Mouse (Mus musculus) cerebellum, adult 9-10 months (tissue): ENCODE data around the gene Slc17a7.

Experiments used
- DNase-seq: peaks from one replicate; pipeline ENCODE4 v3.0.0; 2022

The Slc17a7 gene

DNA sequence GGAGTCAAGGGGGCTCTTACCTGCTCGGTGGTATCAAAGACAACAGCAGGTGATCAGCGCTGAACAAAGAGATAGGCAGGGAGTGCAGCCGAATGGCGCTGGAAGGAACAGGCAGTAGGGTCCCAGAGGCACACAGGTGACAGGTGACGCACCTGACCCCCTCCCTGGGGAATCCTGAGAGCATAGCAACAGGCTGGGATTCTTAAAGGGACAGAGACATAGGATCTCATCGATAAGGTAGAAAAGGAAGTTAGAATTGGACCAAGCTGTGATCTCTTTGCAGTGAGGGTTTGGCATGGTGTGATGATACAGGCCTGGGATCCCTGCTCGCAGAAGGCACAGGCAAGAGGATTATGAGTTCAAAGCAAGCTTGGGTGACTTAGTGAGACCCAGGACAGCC, 15.7 kb downstream of the Slc17a7 start, which contains the start of gene Gfy:
TSS of gene Gfy (minus strand) at position 101 of the 400 bp plus-strand sequence.
- DNase-seq: no peak

DNA sequence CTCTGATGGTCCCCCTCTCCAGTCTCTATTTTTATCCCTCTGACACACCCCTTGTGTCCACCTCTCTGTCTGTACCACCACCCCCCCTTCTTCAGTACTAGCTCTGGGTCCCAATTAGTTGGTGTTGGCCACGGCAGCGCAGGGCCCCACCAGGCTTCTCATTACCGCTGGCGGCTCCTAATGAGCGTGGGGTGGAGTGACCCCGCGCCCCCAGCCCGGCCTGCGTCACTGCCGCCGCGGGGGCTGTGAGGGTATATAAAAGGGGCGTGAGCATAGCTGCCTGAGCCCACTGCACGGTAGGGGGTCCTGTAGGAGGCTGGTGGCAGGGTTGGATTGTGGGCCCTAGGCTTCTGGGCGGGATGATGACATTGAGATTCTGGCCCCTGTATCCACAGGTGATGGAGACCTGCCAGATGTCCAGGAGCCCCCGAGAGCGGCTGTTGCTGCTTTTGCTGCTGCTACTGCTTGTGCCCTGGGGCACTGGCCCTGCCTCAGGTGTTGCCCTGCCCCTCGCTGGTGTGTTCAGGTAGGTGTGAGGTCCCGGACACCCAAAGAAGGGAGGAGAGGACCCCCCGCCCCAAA, 17.2 kb downstream of the Slc17a7 start, which contains the start of gene Pth2:
TSS of gene Pth2 (plus strand) at position 100 of the 582 bp plus-strand sequence.
- peak; percentile 63 for DNase-seq

DNA sequence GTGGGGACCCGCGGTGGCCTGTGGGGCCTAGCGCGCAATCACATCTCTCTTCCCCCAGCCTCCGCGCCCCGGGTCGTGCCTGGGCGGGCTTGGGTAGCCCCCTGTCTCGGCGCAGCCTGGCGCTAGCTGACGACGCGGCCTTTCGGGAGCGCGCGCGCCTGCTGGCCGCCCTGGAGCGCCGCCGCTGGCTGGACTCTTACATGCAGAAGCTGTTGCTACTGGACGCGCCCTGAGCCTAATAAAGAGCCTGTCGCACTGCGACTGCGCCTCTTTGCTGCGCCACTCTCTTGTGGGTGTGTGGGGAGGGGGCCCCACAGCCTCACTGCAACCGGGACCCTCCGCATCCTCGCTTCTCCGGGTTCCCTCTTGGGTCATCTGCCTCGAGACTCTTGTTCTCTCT, 17.8 kb downstream of the Slc17a7 start:
- DNase-seq: no peak

- DNase-seq: peak; percentile 89
Observed at GRCm38 (mm10) chr7:45182199-45182601, 18.5 kb downstream of the Slc17a7 start.

DNA sequence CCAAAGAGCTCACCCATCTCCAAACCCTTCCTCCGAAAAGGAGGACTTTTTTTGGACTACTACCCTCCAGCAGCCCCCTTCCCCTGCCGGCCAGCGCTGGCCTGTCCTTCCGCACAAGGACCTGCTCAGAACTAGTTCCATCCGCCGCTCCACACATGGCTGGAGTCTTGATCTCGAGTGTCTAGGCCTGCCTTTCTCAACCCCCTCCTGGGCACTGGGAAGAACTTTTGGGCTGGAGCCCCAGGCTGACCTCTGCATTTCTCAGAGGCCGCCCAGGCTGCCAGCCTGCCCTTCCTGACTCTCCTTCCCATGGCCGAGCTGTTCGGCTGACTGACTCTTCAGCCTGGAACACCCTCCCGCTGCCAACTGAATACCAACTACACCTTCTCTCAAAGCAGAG, 18.9 kb downstream of the Slc17a7 start:
- DNase-seq: peak; percentile 51

DNA sequence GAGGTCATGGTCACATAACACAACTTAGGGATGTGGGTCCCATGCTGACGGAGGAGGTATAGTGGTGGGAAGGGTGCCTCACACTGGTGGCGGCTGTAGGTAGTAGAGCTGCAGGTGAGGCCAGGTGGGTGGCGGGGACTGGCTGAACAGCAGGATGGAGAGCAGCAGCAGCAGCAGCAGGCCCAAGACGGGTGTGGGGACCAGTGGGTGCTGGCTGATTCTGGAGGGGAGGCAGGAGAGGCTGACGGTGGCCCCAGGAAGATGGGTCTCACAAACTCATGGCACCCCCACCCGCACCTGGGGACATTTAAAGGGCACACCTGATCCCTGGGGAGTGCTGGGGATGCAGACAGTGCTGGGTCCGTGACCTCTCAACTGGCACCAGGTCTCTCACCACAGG, 19.9 kb downstream of the Slc17a7 start:
- DNase-seq: no peak

GRCm38 (mm10) chr7:45185921-45186320, 22.2 kb downstream of the Slc17a7 start:
- no peak for DNase-seq

DNA sequence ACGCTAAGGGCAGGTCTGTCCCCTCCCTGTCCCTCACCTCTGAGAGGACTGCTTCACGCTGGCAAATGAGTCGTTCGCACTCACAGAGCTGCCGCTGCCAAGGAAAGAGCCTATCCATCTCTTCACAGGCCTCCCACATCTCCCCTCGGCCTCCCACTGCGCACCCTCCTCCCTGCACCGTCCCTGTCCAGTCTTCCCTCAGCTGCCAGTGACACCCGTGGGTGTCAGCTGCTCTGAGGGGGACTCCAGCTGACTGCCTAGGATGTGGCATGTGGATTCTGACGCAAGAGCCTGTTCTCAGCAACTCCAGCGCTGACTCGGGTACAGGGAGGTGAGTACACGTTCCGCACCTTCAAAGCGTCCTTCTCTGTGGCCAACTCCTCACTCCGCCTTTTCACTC, 25.9 kb downstream of the Slc17a7 start:
- no peak for DNase-seq

GRCm38 (mm10) chr7:45190186-45190585, 26.4 kb downstream of the Slc17a7 start:
- DNase-seq: no peak

- no peak for DNase-seq
Observed at GRCm38 (mm10) chr7:45191161-45191560, 27.4 kb downstream of the Slc17a7 start.

DNA sequence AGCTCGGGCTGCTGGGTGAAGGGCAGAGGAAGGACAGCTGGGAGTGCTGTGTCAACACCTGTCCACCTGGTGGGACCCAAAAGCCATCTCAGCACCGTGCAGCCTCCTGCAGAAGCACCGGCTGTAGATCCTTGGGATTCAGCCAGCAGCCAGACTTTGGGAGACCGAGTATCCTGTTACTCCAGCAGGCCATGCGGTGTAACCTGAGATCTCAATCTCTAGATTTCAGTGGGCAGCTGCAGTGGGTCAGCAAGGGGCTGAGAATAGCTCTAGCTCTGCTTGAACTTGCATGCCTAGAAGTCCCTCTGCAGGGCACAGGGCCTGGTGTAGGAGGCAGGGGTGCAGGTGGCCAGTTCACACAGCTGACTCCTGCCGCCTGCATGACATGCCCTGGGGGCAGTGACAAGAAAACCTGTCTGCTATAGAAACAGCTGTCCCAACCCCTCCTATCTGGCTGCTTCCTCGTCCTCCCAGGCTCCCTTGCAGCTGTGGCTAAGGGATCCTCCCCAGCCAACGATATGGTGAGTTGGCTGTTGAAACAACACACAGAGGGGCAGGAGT, 28.1 kb downstream of the Slc17a7 start:
- DNase-seq: peak; percentile 90

DNA sequence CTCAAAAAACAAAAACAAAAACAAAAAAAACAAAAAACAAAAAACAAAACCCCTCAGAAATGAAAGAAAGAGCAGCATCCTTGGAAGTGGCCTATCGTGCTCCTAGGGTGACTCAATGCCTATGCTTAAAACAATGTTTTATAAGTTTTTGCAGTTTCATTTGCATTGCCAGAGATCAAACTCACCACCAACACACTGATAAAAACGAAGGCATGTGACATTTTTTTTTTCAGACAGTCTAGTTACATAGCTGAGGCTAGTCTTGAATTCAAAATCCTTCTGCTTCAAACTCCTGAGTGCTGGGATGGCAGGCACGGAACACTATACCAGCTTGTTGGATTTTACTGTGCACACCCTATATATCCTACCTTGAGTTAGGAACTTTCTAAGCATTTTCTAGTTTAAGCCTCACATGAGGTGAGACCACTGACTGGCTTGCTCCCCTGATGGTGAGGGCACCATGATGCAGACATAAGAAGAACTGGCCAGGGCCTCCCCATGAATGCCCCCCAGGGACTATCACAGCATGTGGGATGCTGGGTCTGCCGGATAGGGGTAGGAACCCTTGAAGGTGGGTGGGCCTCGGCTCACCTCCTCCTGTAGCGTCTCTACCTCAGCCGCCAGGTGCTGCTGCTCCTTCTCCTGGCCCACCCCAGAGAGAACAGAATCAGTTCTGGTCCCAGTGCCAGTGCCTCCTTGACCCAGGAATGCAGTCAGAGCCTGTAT, 29.0 kb downstream of the Slc17a7 start:
- DNase-seq: peak; percentile 56

DNA sequence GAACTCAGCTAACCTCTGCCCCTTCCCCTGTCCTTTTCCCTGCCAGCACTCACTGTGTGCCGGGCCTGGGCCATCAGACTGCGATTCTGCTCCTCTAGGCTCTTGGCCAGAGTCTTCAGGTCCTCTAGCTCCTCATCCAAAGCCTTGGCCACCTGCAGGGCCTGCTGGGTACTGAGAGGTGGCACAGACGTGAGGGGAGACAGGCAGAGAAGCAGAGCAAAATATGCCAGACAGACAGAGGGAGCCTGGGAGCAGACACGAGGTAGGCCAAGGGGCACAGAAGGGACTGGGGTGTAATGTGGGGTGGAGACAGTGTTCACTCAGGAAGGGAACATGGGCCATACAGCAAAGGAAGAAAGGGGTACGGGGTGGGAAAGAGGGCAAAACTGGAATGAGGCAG, 29.7 kb downstream of the Slc17a7 start:
- DNase-seq: peak; percentile 79

GRCm38 (mm10) chr7:45193871-45194785, 30.4 kb downstream of the Slc17a7 start:
- peak; percentile 77 for DNase-seq

GRCm38 (mm10) chr7:45195341-45196175, 31.8 kb downstream of the Slc17a7 start:
- peak; percentile 75 for DNase-seq

- DNase-seq: peak; percentile 51
Observed at GRCm38 (mm10) chr7:45196176-45196535, 32.4 kb downstream of the Slc17a7 start.

GRCm38 (mm10) chr7:45196994-45197393, 33.2 kb downstream of the Slc17a7 start:
- DNase-seq: no peak

- peak; percentile 95 for DNase-seq
Observed at GRCm38 (mm10) chr7:45198435-45198834, 34.7 kb downstream of the Slc17a7 start.

GRCm38 (mm10) chr7:45198961-45199360, 35.2 kb downstream of the Slc17a7 start:
- peak; percentile 62 for DNase-seq

DNA sequence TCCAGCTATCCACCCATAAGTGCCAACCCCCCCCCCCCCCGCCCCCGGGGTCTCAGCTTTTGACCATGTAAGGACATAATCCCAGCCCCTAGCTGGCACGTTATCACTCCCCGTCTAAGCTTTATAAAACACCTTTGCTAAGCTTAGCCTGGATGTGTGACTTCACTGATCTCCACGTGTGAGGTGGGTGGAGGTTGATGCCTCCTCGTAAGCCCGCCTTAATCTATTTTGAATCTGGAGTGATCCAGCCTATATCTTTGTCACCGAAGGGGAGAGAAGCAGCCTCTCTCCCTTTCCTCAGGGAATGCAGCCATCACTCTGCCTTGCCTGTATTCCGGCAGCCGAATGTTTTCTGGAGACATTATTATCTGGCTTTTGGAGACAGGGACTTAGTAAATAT, 38.9 kb downstream of the Slc17a7 start:
- peak; percentile 18 for DNase-seq

DNA sequence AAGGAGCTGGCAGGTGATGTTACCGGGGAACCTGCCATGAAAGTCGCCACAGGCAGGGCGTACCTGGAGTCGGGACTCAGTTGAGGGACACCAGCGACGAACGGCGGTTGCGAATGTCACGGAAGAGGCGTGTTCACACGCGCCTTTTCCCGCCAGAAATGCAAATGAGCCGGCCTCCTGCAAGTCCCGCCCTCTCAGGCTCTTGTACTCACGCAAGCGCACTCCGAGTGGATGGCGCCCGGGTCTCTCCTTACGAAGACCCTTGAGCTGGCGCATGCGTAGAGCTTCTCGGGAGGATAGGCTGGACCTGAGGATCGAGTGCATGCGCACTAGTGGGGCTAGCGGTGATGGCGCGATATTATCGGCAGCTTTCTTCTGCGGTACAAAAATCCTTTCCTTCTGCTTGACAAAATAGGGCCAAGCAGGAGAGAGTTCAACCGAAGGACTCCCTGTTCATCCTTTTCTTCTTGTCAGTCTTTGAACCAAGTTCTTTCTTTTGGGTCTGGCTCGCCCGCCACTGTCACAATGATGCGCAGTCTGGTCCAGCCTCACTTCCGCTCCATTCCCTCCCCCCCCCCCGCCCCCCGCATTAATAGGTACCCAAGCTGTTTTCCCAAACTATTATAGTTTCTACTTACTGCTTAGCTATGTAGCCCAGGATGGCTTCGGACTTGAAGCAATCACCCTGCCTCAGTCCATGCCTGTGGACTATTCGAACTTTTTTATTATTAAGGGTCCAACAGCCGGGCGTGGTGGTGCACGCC, 40.8 kb downstream of the Slc17a7 start, which contains the start of gene Ccdc155:
TSS of gene Ccdc155 (minus strand) at position 513 of the 764 bp plus-strand sequence.
- DNase-seq: peak; percentile 96
